Mouse (Mus musculus) urinary bladder, adult 2 months (tissue): ENCODE data around the gene Taar1. TPM values are rescaled to one million over a fixed set of nuclear protein-coding genes. Genes with fewer than 3 reads are reported as not detected.

Source experiments
- polyA plus RNA-seq: library from polyadenylated mRNA; depleted of rRNA; stranded (reverse); fragments of >200 nt; gene quantifications from 2 replicates; pipeline ENCODE4 v1.2.3, GENCODE M21; 2012; rRNA removed

Gene Taar1
- polyA plus RNA-seq, 1 experiment, result not detected

Other genes with a start within 250 kb of the Taar1 start
- 4,107 and 4,241 TPM in 2 replicates for gene Rps12, start 133.1 kb upstream of the Taar1 start, polyA plus RNA-seq
- 25.8 and 35.6 TPM in 2 replicates for gene Slc18b1, start 123.4 kb upstream of the Taar1 start, polyA plus RNA-seq
- 0.44 and 0.94 TPM in 2 replicates for gene Vnn3, start 68.9 kb upstream of the Taar1 start, polyA plus RNA-seq
- 1.7 and 2.0 TPM in 2 replicates for gene Vnn1, start 25.7 kb upstream of the Taar1 start, polyA plus RNA-seq
- not detected in 2 replicates for gene Taar2, start 18.2 kb downstream of the Taar1 start, polyA plus RNA-seq
- gene Taar3, start 29.2 kb downstream of the Taar1 start, polyA plus RNA-seq, result not detected in 2 replicates
- gene Taar4, start 40.1 kb downstream of the Taar1 start, polyA plus RNA-seq, result not detected in 2 replicates
- gene Taar5, start 50.4 kb downstream of the Taar1 start, polyA plus RNA-seq, result not detected in 2 replicates
- gene Taar6, start 65.3 kb downstream of the Taar1 start, polyA plus RNA-seq, result not detected in 2 replicates
- gene Taar7a, start 73.1 kb downstream of the Taar1 start, polyA plus RNA-seq, result not detected in 2 replicates
- not detected in 2 replicates for gene Taar7b, start 79.6 kb downstream of the Taar1 start, polyA plus RNA-seq
- gene Taar7d, start 106.9 kb downstream of the Taar1 start, polyA plus RNA-seq, result not detected in 2 replicates
- gene Taar7e, start 117.3 kb downstream of the Taar1 start, polyA plus RNA-seq, result not detected in 2 replicates
- not detected in 2 replicates for gene Taar7f, start 129.2 kb downstream of the Taar1 start, polyA plus RNA-seq
- not detected in 2 replicates for gene Taar8a, start 156.1 kb downstream of the Taar1 start, polyA plus RNA-seq
- gene Taar8b, start 171.9 kb downstream of the Taar1 start, polyA plus RNA-seq, result not detected in 2 replicates
- gene Taar8c, start 181.6 kb downstream of the Taar1 start, polyA plus RNA-seq, result not detected in 2 replicates
- gene Taar9, start 189.2 kb downstream of the Taar1 start, polyA plus RNA-seq, result not detected in 2 replicates
- gene Stx7, start 228.9 kb downstream of the Taar1 start, polyA plus RNA-seq, result 95.0 and 124 TPM in 2 replicates